Mouse (Mus musculus): Measurements from ENCODE around the gene Jak3. TPM values are rescaled to one million over a fixed set of nuclear protein-coding genes. Genes with fewer than 3 reads are reported as not detected.
A peak's percentile ranks its signal among the peaks of the same experiment; 100 is the strongest.

Jak3 gene
- total RNA-seq (2014; fragmentation: Nextera tagmentation) (29.8 and 32.0 TPM in 2 replicates), total RNA-seq (2017) (15.7 and 15.9 TPM in 2 replicates), polyA plus RNA-seq (2012) (68.8 and 73.6 TPM in 2 replicates)

- ATAC-seq (ENCODE audit: extremely low read depth, insufficient number of reproducible peaks, low FRiP score, poor library complexity, severe bottlenecking) (no peak), DNase-seq (ENCODE audit: low spot score) (peak; percentile 87)
- H3K4me1 ChIP-seq (ENCODE audit: insufficient read depth, low read depth, low read length) = peaks cover 46% of the 10 kb centered on the region
Observed at GRCm38 (mm10) chr8:71676020-71676741, at the start of gene Jak3. Gene Jak3 (plus strand): TSS chr8:71676296.

GRCm38 (mm10) chr8:71626753-71627152, 49.3 kb upstream of the Jak3 start:
- TF ChIP-seq TAL1 (conservative IDR thresholded peaks at IDR 0.05; ENCODE audit: low read depth, low read length) = no peak
- TF ChIP-seq CTCF (IDR thresholded peaks at IDR 0.05; ENCODE audit: low read depth, low read length) = no peak
- TF ChIP-seq GATA2 (IDR thresholded peaks at IDR 0.05; ENCODE audit: borderline replicate concordance, low read depth, low read length) = no peak
- no peak for TF ChIP-seq POLR2AphosphoS5 (IDR thresholded peaks at IDR 0.05; ENCODE audit: insufficient replicate concordance, low read depth, low read length)
- no peak for TF ChIP-seq GATA1 (IDR thresholded peaks at IDR 0.05; ENCODE audit: borderline replicate concordance, low read length)
- peaks cover 18% of the 10 kb centered on the region for H3K27me3 ChIP-seq (ENCODE audit: insufficient read depth, low read length)
- DNase-seq (ENCODE audit: low spot score) (no peak), ATAC-seq (ENCODE audit: extremely low read depth, insufficient number of reproducible peaks, low FRiP score, poor library complexity, severe bottlenecking) (no peak)
- peaks cover 28% of the 10 kb centered on the region for H3K4me1 ChIP-seq (ENCODE audit: insufficient read depth, low read depth, low read length)
- H3K36me3 ChIP-seq (replicated peaks) = peaks cover 70% of the 10 kb centered on the region
- H3K4me3 ChIP-seq (ENCODE audit: low read depth, low read length) = no peak overlapping the region
- peaks cover 33% of the 10 kb centered on the region for H3K9me3 ChIP-seq (replicated peaks)

More at GRCm38 (mm10) chr8:71676020-71676741, at the start of gene Jak3:
- Histone ChIP-seq H3K27me3 (ENCODE audit: insufficient read depth, low read length) (peaks cover 2% of the 10 kb centered on the region; the same call in 1 of the 2 replicates), H3K9me3 (replicated peaks) (peaks cover 15% of the 10 kb centered on the region), H3K36me3 (replicated peaks) (peaks cover 40% of the 10 kb centered on the region), H3K4me3 (ENCODE audit: low read depth, low read length) (peak within 1 kb of the TSS; percentile 82)
- TF ChIP-seq POLR2AphosphoS5 (IDR thresholded peaks at IDR 0.05; ENCODE audit: insufficient replicate concordance, low read depth, low read length) = no peak
- TF ChIP-seq TAL1 (conservative IDR thresholded peaks at IDR 0.05; ENCODE audit: low read depth, low read length) = no peak
- no peak for TF ChIP-seq GATA1 (IDR thresholded peaks at IDR 0.05; ENCODE audit: borderline replicate concordance, low read length)
- TF ChIP-seq GATA2 (IDR thresholded peaks at IDR 0.05; ENCODE audit: borderline replicate concordance, low read depth, low read length) = no peak
- no peak for TF ChIP-seq CTCF (IDR thresholded peaks at IDR 0.05; ENCODE audit: low read depth, low read length)

- no peak for ATAC-seq (ENCODE audit: extremely low read depth, insufficient number of reproducible peaks, low FRiP score, poor library complexity, severe bottlenecking)
- no peak overlapping the region for H3K4me3 ChIP-seq (ENCODE audit: low read depth, low read length)
- TF ChIP-seq GATA1 (IDR thresholded peaks at IDR 0.05; ENCODE audit: borderline replicate concordance, low read length) = no peak
- peaks cover 32% of the 10 kb centered on the region for H3K4me1 ChIP-seq (ENCODE audit: insufficient read depth, low read depth, low read length)
- H3K9me3 ChIP-seq (replicated peaks) = peaks cover 26% of the 10 kb centered on the region
- peaks cover 21% of the 10 kb centered on the region for H3K27me3 ChIP-seq (ENCODE audit: insufficient read depth, low read length)
- no peak for DNase-seq (ENCODE audit: low spot score)
- H3K36me3 ChIP-seq (replicated peaks) = peaks cover 63% of the 10 kb centered on the region
Observed at GRCm38 (mm10) chr8:71627265-71628099, 48.6 kb upstream of the Jak3 start.

- ATAC-seq (ENCODE audit: extremely low read depth, insufficient number of reproducible peaks, low FRiP score, poor library complexity, severe bottlenecking) (no peak), DNase-seq (ENCODE audit: low spot score) (no peak)
- peaks cover 42% of the 10 kb centered on the region for H3K4me1 ChIP-seq (ENCODE audit: insufficient read depth, low read depth, low read length)
Observed at GRCm38 (mm10) chr8:71628396-71629095, 47.5 kb upstream of the Jak3 start.

GRCm38 (mm10) chr8:71629096-71629697, 46.9 kb upstream of the Jak3 start:
- Histone ChIP-seq H3K4me1 (ENCODE audit: insufficient read depth, low read depth, low read length) (peaks cover 48% of the 10 kb centered on the region), H3K9me3 (replicated peaks) (peaks cover 13% of the 10 kb centered on the region), H3K27me3 (ENCODE audit: insufficient read depth, low read length) (peaks cover 37% of the 10 kb centered on the region), H3K4me3 (ENCODE audit: low read depth, low read length) (peak overlapping the region; percentile 18; the same call in 1 of the 2 replicates), H3K36me3 (replicated peaks) (peaks cover 46% of the 10 kb centered on the region)
- ATAC-seq (ENCODE audit: extremely low read depth, insufficient number of reproducible peaks, low FRiP score, poor library complexity, severe bottlenecking) = no peak
- no peak for TF ChIP-seq GATA2 (IDR thresholded peaks at IDR 0.05; ENCODE audit: borderline replicate concordance, low read depth, low read length)
- TF ChIP-seq POLR2AphosphoS5 (IDR thresholded peaks at IDR 0.05; ENCODE audit: insufficient replicate concordance, low read depth, low read length) = no peak
- TF ChIP-seq GATA1 (IDR thresholded peaks at IDR 0.05; ENCODE audit: borderline replicate concordance, low read length) = no peak
- no peak for TF ChIP-seq CTCF (IDR thresholded peaks at IDR 0.05; ENCODE audit: low read depth, low read length)
- TF ChIP-seq TAL1 (conservative IDR thresholded peaks at IDR 0.05; ENCODE audit: low read depth, low read length) = no peak
- peak; percentile 42 for DNase-seq (ENCODE audit: low spot score)

More at GRCm38 (mm10) chr8:71628396-71629095, 47.5 kb upstream of the Jak3 start:
- Histone ChIP-seq H3K36me3 (replicated peaks) (peaks cover 52% of the 10 kb centered on the region), H3K9me3 (replicated peaks) (peaks cover 15% of the 10 kb centered on the region), H3K27me3 (ENCODE audit: insufficient read depth, low read length) (peaks cover 30% of the 10 kb centered on the region), H3K4me3 (ENCODE audit: low read depth, low read length) (no peak overlapping the region)
- TF ChIP-seq GATA1 (IDR thresholded peaks at IDR 0.05; ENCODE audit: borderline replicate concordance, low read length) = no peak
- TF ChIP-seq GATA2 (IDR thresholded peaks at IDR 0.05; ENCODE audit: borderline replicate concordance, low read depth, low read length) = no peak
- no peak for TF ChIP-seq TAL1 (conservative IDR thresholded peaks at IDR 0.05; ENCODE audit: low read depth, low read length)
- no peak for TF ChIP-seq POLR2AphosphoS5 (IDR thresholded peaks at IDR 0.05; ENCODE audit: insufficient replicate concordance, low read depth, low read length)
- TF ChIP-seq CTCF (IDR thresholded peaks at IDR 0.05; ENCODE audit: low read depth, low read length) = no peak

Data from G1E (cell line).